Mouse (Mus musculus) myocyte (in vitro differentiated cells): ENCODE measurements around the gene Pptc7.

Source experiments
- CEBPB ChIP-seq: IDR thresholded peaks from 2 replicates; pipeline ENCODE4 v1.6.1; 2011; ENCODE audit warnings: mild to moderate bottlenecking, moderate library complexity; ENCODE audit not compliant: poor library complexity, insufficient read depth, severe bottlenecking
- MYOD1 ChIP-seq, 3 experiments: IDR thresholded peaks; one replicate each; pipeline ENCODE4 v1.6.1; 2011; ENCODE audit warnings: control low read depth in 2 of 3, low read depth in 2 of 3, mild to moderate bottlenecking in 2 of 3, moderate library complexity in 1 of 3; ENCODE audit not compliant: insufficient read length in 2 of 3, control insufficient read depth in 1 of 3
- POLR2A ChIP-seq: IDR thresholded peaks from one replicate; pipeline ENCODE4 v1.6.1; 2011; ENCODE audit warnings: low read depth, mild to moderate bottlenecking, control low read depth, moderate library complexity; ENCODE audit not compliant: insufficient read length
- POLR2AphosphoS2 ChIP-seq: IDR thresholded peaks from one replicate; pipeline ENCODE4 v1.6.1; 2011; ENCODE audit warnings: low read depth, control low read depth; ENCODE audit not compliant: insufficient read length
- REST ChIP-seq: IDR thresholded peaks from one replicate; pipeline ENCODE4 v1.6.1; 2011; ENCODE audit warnings: mild to moderate bottlenecking, control low read depth, moderate library complexity; ENCODE audit not compliant: insufficient read depth, insufficient read length
- USF1 ChIP-seq: IDR thresholded peaks from one replicate; pipeline ENCODE4 v1.6.1; 2011; ENCODE audit warnings: low read depth, mild to moderate bottlenecking, control low read depth, moderate library complexity

DNA sequence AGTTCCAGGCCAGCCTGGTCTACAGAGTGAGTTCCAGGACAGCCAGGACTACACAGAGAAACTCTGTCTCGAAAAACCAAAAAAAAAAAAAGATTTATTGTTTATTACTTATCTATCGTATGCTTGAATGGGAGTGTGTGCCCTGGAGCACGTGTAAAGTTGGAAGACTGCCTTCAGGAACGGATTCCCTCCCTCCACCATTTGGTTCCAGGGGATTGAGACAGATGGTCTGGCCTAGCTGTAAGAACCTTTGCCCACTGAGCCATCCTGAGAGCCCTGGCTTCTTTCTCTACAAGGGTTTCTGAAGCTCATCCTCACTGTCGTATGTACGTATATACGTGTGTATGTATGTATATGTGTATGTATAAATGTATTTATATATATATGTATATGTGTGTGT, 5.2 kb upstream of the Pptc7 start:
- no peak for TF ChIP-seq POLR2A
- no peak for TF ChIP-seq USF1
- no peak for TF ChIP-seq MYOD1 (IDR thresholded peaks at IDR 0.05; ENCODE audit: control insufficient read depth in 1 of 3, insufficient read length in 2 of 3, low read depth in 2 of 3)
- TF ChIP-seq CEBPB = no peak
- TF ChIP-seq POLR2AphosphoS2 = no peak
- no peak for TF ChIP-seq REST
